Mouse (Mus musculus): ENCODE results near the gene Rpl21.

DNA sequence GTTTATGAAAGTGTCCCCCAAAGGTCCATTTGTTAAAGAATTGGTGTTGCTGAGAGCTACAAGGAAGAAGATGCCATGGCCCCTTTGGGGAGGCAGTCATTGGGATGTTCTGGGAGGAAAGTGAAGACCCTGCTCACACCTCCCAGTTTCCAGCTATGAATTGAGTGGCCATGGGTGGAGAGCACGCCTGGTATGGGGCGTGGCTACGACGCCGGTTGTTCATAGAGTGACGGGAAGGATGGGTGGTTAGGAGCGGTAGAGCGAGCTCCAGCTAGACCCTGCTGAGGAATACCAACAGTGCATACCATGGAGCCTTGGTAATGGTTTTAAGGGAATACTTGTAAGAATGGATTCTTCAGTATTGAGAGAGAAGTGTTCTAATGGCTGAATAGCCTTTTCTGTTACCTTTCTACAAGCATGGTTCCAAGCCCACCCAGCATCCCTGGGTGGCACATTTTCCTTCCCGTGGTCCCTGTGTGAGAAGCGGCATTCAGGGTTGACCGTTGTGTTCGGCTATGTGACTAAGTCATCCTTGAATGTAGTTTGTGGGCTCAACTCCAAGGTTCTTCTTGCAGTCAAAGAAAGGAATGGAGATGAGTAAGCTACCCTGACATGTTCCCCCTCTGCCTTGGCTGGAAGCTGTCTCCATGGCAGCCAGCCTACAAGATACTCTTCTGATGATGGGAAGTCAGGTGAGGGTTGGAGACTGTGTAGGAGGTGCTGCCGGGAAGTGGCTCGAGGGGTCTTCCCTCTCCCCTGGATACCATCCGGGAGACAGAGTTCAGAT lies 51.0 kb downstream of the Rpl21 start:
- TF ChIP-seq CTCF (IDR thresholded peaks at IDR 0.05; ENCODE audit: extremely low read depth, insufficient read length, insufficient replicate concordance, low read depth, low read length) (no peak), POLR2A (IDR thresholded peaks at IDR 0.05; ENCODE audit: low read depth, low read length) (no peak)

All from small intestine, adult 2 months (tissue).